Mouse (Mus musculus) common myeloid progenitor, adult 5-6 weeks (primary cell): Measurements from ENCODE around the gene Gm42742. TPM values are rescaled to one million over a fixed set of nuclear protein-coding genes. Genes with fewer than 3 reads are reported as not detected.

Experiments
- ATAC-seq: replicated peaks from 2 replicates; pipeline ENCODE4 v1.8.0; 2016; ENCODE audit warnings: low read depth, mild to moderate bottlenecking, moderate TSS enrichment, inconsistent platforms; ENCODE audit not compliant: poor library complexity, severe bottlenecking
- total RNA-seq: library from RNA; stranded (forward); fragments of 200-1000, 187-1606 nt; gene quantifications from 2 replicates; pipeline ENCODE4 v1.2.3, GENCODE M21; 2017

The Gm42742 gene
- 30.9 and 33.1 TPM in 2 replicates for total RNA-seq

DNA sequence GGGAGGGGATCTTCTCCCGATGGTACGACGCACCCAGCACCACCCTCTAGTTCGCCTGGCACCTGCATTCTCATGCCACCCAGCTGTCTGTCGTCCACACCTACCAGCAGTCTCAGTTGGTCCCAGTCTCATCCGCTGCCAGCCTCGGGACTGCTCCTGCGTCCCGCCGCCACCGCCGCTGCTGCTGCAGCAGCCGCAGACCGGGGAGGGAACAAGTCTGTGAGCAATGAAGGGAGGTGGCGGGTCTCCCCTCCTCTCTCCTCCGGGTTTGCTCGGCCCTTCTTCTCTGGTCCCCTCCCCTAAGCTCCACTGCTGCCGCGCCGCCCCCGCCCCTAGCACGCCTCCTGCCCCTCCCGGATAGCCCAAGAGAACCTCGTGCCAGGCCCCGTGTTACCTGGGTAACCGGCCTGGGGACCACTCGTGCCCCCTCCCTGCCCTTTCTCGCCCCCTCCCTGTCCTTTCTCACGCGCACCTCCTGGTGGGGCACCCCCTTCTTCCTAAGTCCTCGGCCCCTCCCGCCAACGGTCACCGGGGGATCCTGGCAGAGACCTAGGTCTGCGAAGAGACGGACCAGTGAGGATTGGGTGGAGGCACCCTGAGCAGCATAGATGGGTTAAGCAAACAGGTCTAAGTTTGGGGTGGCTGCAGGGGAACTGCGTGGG is at the start of gene Gm42742, which contains the start of gene Prrt2:
TSS of gene Gm42742 (minus strand) at position 197 of the 662 bp plus-strand sequence.
TSS of gene Prrt2 (minus strand) at position 311 of the 662 bp plus-strand sequence.
- 0 out of 2 replicates have a peak, but pooled peaks have one; percentile 3 for ATAC-seq

GRCm38 (mm10) chr7:127066317-127066716 is 45.4 kb upstream of the Gm42742 start:
- ATAC-seq = no peak

DNA sequence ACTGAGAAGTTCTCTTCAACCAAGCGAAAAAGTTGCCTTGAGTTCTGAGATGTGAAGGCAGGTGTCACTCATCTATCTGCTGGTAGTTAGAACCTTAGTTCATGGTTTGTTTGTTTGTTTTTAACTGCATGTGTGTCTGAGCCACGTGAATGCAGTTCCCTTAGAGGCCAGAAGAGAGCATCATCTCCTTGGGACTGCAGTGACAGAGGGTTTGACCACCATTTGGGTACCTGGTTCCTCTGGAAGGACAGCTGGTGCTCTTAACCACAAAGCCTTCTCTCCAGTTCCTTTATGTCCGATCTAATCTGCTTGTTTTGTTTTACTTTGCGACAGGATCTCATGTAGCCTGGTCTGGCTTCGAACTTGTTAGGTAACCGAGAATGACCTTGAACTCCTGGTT is 44.6 kb upstream of the Gm42742 start:
- no peak for ATAC-seq

DNA sequence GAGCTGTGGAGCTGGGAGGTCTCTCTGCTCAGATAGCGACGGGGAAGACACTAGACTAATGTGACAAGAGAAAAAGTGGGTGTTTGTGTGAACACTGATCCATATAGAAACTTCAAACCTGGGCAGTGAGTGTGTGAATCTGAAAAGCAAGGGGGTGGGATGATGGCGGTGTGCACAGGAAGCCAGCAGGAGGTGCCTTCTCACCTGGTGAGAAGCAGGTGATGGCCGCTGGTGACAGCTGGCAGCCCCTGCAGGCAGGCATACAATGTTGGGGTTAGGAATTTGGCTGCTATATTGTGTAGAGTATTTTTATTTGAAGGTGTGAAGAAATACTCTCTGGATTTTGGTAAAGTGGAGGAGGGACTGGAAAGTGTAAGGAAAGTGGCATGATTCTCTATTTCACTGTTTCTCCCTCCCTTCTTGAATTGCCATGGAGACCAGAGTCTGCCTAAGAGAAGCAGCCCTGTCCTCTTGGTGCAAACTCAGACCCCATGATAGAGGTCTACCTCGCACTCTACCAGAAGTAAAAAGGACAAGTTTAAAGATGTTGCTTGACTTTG is 34.2 kb upstream of the Gm42742 start:
- no peak for ATAC-seq

DNA sequence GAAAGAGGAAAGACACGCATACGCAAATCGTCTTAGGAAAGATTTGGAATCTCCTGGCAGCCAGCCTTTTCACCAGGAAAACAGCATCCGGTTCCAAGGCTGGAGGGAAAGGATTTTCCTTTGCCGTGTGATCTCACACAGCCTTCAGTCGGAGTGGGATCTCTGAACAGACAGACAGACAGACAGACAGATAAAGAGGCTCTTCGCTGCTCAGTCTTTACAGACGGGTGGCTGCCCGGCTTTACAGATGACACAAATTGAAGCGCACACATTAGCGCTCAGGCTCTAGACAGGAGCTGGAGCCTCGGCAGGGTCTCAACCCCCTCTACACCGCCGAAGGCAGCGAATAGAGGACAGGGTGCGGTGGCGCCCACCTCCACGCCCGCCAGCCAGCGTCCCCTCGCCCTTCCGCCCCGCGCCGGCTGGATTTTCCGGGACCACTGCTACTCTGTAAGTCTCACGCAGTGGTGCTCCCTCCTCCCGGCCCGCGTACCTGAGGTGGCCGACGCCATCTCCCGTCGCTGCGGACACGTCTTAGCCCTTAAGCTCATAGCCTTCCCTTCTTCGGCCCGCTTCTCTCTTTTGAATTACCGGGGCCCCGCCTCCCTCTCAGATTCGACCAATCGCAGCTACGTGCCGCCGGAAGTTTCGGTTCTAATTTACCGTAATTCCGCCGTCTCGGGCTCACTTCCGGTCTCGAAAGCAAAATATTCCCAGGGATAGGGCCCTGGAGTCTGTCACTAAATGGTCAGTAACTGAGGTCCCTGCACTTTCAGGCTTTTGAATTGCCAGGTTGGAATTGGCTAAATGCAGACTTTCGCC is 21.2 kb upstream of the Gm42742 start, which contains the start of gene Kif22:
TSS of gene Kif22 (minus strand) at position 621 of the 822 bp plus-strand sequence.
- peak; percentile 98 for ATAC-seq

DNA sequence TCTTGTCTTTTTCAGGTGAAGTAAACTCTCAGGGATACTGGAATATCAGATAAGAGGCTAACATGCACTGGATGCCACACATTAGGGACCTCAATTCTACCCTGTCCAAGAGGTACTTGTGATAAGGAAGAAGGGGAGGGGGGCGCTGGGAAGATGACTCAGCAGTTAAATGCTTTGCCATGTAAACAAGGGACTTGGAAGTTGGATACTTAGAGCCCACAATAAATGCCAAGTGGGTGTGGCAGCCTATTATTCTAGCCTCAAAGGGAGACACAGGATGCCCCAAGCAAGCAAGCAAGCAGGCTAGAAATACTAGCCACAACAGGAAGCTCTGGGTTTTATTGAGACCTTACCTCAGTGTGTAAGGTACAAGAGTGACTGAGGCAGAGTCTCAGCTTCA is 10.3 kb upstream of the Gm42742 start:
- ATAC-seq = no peak

GRCm38 (mm10) chr7:127030172-127030571 is 9.3 kb upstream of the Gm42742 start:
- no peak for ATAC-seq

- no peak for ATAC-seq
Measured at GRCm38 (mm10) chr7:127027885-127028284, 7.0 kb upstream of the Gm42742 start.

GRCm38 (mm10) chr7:127026984-127027726 is 6.3 kb upstream of the Gm42742 start, which contains the start of gene Maz:
TSS of gene Maz (minus strand) at chr7:127027037.
- ATAC-seq = peak; percentile 77

- no peak for ATAC-seq
Measured at GRCm38 (mm10) chr7:127026616-127026983, 5.7 kb upstream of the Gm42742 start.

- no peak; the same call in 1 of the 2 replicates for ATAC-seq
Measured at GRCm38 (mm10) chr7:127026161-127026600, 5.3 kb upstream of the Gm42742 start.

DNA sequence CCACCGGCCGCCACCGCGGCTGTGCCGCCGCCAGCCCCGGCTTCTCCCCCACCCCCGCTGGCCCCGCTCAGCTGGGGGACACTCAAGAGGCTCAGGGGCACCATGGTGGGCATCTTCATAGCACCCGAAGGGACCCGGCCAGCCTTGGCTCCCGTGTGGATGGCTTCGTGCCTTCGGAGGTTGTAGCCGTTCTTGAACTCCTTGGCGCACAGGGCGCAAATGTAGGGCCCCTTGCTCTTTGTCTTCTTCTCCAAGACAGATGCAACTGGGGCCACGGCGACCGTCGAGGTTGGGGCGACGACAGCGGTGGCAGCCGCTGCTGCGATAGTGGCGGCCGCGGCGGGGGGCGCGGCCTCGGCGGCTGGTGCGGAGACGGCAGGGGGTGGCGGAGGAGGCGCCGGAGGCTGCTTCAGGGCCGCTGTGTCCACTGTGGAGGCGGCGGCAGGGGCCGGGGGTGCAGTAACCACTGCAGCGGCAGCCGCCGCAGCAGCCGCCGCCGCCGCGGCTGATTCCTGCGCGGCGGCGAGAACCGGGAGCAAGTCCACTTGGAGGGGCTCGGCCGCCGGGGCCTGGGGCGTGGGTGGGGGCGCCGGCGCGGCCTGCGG is 4.8 kb upstream of the Gm42742 start:
- no peak for ATAC-seq

DNA sequence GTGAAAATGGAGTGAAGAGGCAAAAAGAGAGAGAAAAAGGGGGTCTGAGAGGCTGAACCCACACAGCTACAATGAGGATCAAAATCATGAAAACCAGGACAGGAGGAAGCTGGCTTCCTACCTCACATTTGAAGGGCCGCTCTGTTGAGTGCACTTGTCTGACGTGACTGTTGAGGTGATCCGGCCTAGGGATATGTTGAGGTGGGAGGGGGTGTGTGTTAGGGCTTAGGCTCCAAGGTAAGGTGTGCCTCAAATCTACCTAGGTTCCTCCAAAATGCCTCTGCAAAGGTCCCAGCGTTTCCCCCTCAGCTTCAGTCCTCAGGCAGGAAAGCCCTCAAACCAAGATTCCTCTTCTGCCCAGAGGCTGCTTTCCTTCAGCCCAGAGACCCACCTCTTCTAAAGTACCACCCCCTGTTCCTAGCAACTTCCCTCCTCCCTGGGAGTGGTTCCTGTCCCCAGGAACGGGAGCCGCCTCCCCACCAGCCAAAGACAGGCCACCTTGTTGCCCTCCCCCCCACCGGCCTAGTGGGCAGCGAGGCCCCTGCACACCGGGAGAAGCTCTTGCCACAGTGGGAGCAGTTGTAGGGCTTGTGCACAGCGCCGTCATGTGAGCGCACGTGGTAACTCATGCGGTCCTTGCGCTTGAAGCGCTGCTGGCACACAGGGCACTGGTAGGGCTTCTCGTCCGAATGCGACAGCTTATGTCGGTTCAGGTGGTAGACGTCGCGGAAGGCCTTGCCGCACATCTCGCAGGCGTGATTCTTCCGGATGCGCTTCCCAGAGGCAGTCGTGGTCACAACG is 4.1 kb upstream of the Gm42742 start:
- peak; percentile 26 for ATAC-seq

DNA sequence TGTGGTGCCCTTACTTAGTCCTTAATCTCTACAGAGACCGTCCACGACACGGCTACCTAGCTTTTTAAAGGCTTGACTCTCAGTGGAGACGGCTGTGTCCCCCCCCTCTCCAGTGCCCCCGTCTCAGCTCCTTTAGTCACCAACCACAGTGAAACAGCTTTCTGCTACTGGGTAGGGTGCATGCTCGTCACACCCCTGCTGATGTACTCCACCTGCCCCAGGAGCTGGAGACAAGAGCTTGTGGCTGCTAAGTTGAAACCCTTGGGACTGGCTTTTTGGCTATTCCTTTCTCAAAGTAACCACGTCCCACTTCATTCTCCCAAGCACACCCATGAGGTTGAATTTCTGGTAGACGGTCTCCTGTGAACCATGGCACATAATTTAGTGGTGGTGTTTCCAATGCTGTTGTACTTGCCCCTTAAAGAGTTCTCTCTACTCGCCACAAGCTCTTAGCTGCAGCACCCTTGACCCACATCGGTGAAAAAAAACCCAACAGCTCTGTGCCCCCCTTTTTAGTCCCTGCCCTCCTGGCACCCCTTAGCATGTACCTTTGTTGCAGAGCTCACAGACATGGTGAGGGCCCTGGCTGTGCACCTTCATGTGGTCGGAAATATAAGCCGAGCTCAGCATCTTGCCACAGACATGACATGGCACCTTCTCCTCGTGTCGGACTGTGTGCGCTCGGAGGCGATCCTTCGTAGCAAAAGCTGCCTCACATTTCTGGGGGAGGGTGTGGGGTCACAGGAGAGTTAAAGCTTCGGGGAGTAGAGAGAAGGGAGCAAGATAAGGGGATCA is 3.2 kb upstream of the Gm42742 start:
- no peak for ATAC-seq

DNA sequence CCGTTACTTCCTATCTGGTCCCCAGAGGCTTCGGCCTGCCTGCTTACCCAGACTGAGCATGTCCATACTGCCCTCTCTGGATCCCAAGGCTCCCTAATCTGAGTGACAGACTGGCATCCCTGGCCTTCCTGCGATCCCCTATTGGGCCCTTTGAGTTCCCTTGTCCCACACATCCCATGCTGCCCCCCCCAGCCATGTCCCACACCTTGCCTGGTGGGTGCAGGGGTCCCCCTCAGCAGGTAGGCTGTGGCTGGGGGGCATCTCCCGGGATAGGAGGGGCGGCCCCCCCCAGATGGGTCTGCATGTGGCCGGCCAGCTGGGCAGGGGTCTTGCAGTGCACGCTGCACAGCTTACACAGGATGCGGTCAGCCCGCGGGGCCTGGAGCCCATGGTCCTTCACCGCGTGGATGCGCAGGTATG is 2.4 kb upstream of the Gm42742 start:
- no peak for ATAC-seq

DNA sequence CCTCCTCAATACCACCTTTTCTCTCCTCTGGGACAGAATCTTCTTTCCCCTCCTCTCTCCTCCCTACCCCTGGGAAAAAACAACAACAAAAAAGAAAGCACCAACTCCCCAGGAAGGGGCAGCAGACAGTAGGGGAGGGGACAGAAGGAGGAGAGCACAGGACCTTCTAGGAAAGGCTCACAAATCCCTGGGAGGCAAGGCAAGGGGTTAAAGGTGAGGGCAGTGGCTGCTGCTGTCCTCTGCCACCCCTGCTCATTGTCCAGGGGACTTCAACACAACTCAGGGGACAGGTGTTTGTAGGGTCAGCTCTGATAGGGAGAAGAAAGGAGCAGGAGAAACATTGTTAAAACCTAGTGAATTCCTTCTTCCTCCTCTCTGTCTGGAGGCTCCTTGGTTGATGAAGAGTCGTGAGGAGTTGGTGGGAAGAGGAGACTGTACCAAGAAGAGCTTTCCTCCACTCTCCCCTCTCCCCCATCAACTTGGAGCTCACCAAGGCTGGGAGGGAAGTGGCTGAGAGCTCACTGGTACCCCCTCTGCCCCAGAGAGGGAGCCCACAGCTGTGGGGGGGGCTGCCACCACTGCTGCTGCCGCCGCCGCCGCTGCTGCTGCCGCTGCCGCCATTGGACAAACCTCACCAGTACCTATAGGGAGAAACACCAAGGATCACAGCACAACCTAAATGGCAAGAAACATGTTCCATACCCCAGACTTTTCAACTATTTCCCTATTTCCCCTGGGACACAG is 1.8 kb upstream of the Gm42742 start:
- no peak for ATAC-seq
